16 mouse cellular contexts compared by ENCODE assay signal in the genomic region with DNA sequence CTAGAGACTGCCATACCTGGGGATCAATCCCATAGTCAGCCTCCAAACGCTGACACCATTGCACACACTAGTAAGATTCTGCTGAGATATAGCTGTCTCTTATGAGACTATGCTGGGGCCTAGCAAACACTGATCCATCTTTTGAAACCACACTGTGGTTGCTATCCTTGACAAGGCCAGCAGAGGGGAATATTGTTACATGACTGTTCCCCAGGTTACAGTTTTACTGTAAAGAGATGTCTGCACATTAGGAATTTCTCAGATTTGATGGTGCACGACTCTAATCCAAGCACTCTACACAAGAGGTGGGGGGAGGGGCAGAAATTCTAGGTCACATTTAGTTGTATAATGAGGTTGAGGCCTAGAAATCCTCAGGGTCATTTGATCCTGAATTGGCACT. TPM values are rescaled to one million over a fixed set of nuclear protein-coding genes. Genes with fewer than 3 reads are reported as not detected.
DNase-seq lines count a peak whose midpoint lies in the region; ATAC-seq and TF ChIP-seq lines count a peak whose summit lies in the region.
"Had no signal": no experiment of that assay in that cellular context is flagged by ENCODE, and none has a peak within 500 bp of the region (broad histone marks: within the 10 kb centered on the region; RNA-seq: fewer than 3 reads in every experiment).

No protein-coding gene starts in this region.

- no peaks in the 10 kb centered on the region for H3K27me3 ChIP-seq in hindbrain, embryonic 14.5 days (ENCODE audit: control insufficient read depth, insufficient read depth, low read length)
- no peaks in the 10 kb centered on the region for H3K27me3 ChIP-seq in hindbrain, embryonic 10.5 days (ENCODE audit: insufficient read depth, poor library complexity, severe bottlenecking)
- no peaks in the 10 kb centered on the region for H3K27me3 ChIP-seq in midbrain, embryonic 14.5 days (ENCODE audit: control insufficient read depth, insufficient read depth, low read length)
- H3K27me3 ChIP-seq in midbrain, embryonic 10.5 days (ENCODE audit: low read depth, poor library complexity, severe bottlenecking) = no peaks in the 10 kb centered on the region
- H3K27me3 ChIP-seq: heart, embryonic 15.5 days; megakaryocyte, embryonic 14.5 days had no signal

- H3K4me1 ChIP-seq in hindbrain, embryonic 14.5 days (replicated peaks; ENCODE audit: control insufficient read depth, insufficient read depth, low read length) = no peaks in the 10 kb centered on the region
- H3K4me1 ChIP-seq in hindbrain, embryonic 10.5 days (replicated peaks) = no peaks in the 10 kb centered on the region
- no peaks in the 10 kb centered on the region for H3K4me1 ChIP-seq in midbrain, embryonic 14.5 days (ENCODE audit: control insufficient read depth, insufficient read depth, low read length)
- H3K4me1 ChIP-seq in midbrain, embryonic 10.5 days = no peaks in the 10 kb centered on the region
- no peaks in the 10 kb centered on the region for H3K4me1 ChIP-seq in ES-E14 (ENCODE audit: control insufficient read depth in 2 of 2, insufficient read depth in 2 of 2, low read length in 2 of 2, poor library complexity in 1 of 2)
- H3K4me1 ChIP-seq: heart, embryonic 15.5 days; megakaryocyte, embryonic 14.5 days had no signal

- ATAC-seq in hindbrain, embryonic 14.5 days (ENCODE audit: low FRiP score) = 0 out of 2 replicates have a peak, but pooled peaks have one; percentile 37
- no peak for ATAC-seq in midbrain, embryonic 14.5 days (ENCODE audit: low FRiP score, low TSS enrichment)

- H3K4me3 ChIP-seq in hindbrain, embryonic 14.5 days (replicated peaks; ENCODE audit: low read length) = no peak overlapping the region
- no peak overlapping the region for H3K4me3 ChIP-seq in hindbrain, embryonic 10.5 days
- no peak overlapping the region for H3K4me3 ChIP-seq in midbrain, embryonic 14.5 days (replicated peaks; ENCODE audit: low read depth, low read length)
- H3K4me3 ChIP-seq in midbrain, embryonic 10.5 days = no peak overlapping the region
- no peak overlapping the region for H3K4me3 ChIP-seq in ES-E14 (ENCODE audit: insufficient read depth in 1 of 2, low read depth in 1 of 2, low read length in 2 of 2, poor library complexity in 1 of 2, severe bottlenecking in 1 of 2)
- H3K4me3 ChIP-seq: heart, embryonic 15.5 days; megakaryocyte, embryonic 14.5 days had no signal

- H3K9ac ChIP-seq in hindbrain, embryonic 14.5 days = no peak overlapping the region
- H3K9ac ChIP-seq in midbrain, embryonic 14.5 days (replicated peaks; ENCODE audit: low read length) = no peak overlapping the region
- no peak overlapping the region for H3K9ac ChIP-seq in ES-E14 (ENCODE audit: insufficient read depth, low read depth, low read length, poor library complexity, severe bottlenecking)
- H3K9ac ChIP-seq: heart, embryonic 15.5 days had no signal

- peak; percentile 42 for DNase-seq in hindbrain, embryonic 14.5 days (ENCODE audit: low spot score)
- no peak for DNase-seq in hindbrain, embryonic 10.5 days (ENCODE audit: low spot score)
- DNase-seq in midbrain, embryonic 14.5 days = peak; percentile 27
- DNase-seq in midbrain, embryonic 10.5 days (ENCODE audit: low spot score) = no peak
- DNase-seq in ES-E14 (ENCODE audit: low read depth, low spot score) = peak; percentile 38
- DNase-seq in mesoderm, embryonic 11.5 days (ENCODE audit: low read depth, low spot score) = peak; percentile 4
- no peak for DNase-seq in ovary, postnatal 14 days (ENCODE audit: low spot score)
- no peak for DNase-seq in adrenal gland, postnatal 10 days
- DNase-seq: adrenal gland, adult 8-10 months; cerebellum, adult 18-20 months; gastrocnemius, postnatal 14 days; kidney, adult 11 months had no signal

- H3K9me3 ChIP-seq in hindbrain, embryonic 14.5 days (ENCODE audit: control insufficient read depth, low read length) = no peaks in the 10 kb centered on the region
- H3K9me3 ChIP-seq in hindbrain, embryonic 10.5 days = no peaks in the 10 kb centered on the region
- no peaks in the 10 kb centered on the region for H3K9me3 ChIP-seq in midbrain, embryonic 14.5 days (ENCODE audit: control insufficient read depth, low read length)
- H3K9me3 ChIP-seq in midbrain, embryonic 10.5 days (replicated peaks) = no peaks in the 10 kb centered on the region
- no peaks in the 10 kb centered on the region for H3K9me3 ChIP-seq in ES-E14 (ENCODE audit: control insufficient read depth, insufficient read depth, low read depth, low read length)
- H3K9me3 ChIP-seq: heart, embryonic 15.5 days; megakaryocyte, embryonic 14.5 days had no signal

- no peak overlapping the region for H3K4me2 ChIP-seq in hindbrain, embryonic 14.5 days (replicated peaks)
- no peak overlapping the region for H3K4me2 ChIP-seq in midbrain, embryonic 14.5 days (ENCODE audit: low read length)
- H3K4me2 ChIP-seq: heart, embryonic 15.5 days had no signal

- in situ Hi-C loops in ES-E14 (cut with MboI; ENCODE audit: low sequenced_read_pairs in 2 of 2, unreplicated experiment in 2 of 2) = loop anchor here in 1 of 2 experiments (25.0 kb wide), 1 partner anchor 229 kb away; no protein-coding TSS in a partner anchor

- 54% methylated on average over 2 of the region's 2 CpGs for WGBS in hindbrain, embryonic 14.5 days
- WGBS in hindbrain, embryonic 10.5 days = 71% methylated on average over 2 of the region's 2 CpGs
- WGBS in midbrain, embryonic 14.5 days = 54% methylated on average over 2 of the region's 2 CpGs
- 58% methylated on average over 2 of the region's 2 CpGs for WGBS in midbrain, embryonic 10.5 days

- no peak overlapping the region for H3K27ac ChIP-seq in hindbrain, embryonic 14.5 days
- H3K27ac ChIP-seq in hindbrain, embryonic 10.5 days = no peak overlapping the region
- no peak overlapping the region for H3K27ac ChIP-seq in midbrain, embryonic 14.5 days (replicated peaks; ENCODE audit: low read depth, low read length)
- no peak overlapping the region for H3K27ac ChIP-seq in midbrain, embryonic 10.5 days (replicated peaks)
- H3K27ac ChIP-seq in ES-E14 (ENCODE audit: insufficient read depth, low read depth, low read length, poor library complexity, severe bottlenecking) = no peak overlapping the region
- H3K27ac ChIP-seq: heart, embryonic 15.5 days had no signal

- H3K36me3 ChIP-seq in hindbrain, embryonic 14.5 days (replicated peaks; ENCODE audit: control insufficient read depth, insufficient read depth) = no peaks in the 10 kb centered on the region
- no peaks in the 10 kb centered on the region for H3K36me3 ChIP-seq in hindbrain, embryonic 10.5 days
- H3K36me3 ChIP-seq in midbrain, embryonic 14.5 days (ENCODE audit: control insufficient read depth, insufficient read depth, low read length) = no peaks in the 10 kb centered on the region
- H3K36me3 ChIP-seq in midbrain, embryonic 10.5 days = no peaks in the 10 kb centered on the region
- no peaks in the 10 kb centered on the region for H3K36me3 ChIP-seq in ES-E14 (ENCODE audit: control insufficient read depth, insufficient read depth, low read length, poor library complexity, severe bottlenecking)
- H3K36me3 ChIP-seq: heart, embryonic 15.5 days had no signal

TF ChIP-seq in ES-E14, 5 proteins besides CTCF, POLR2A, EP300 and RAD21:
- no peak for TF ChIP-seq ZNF384 (IDR thresholded peaks at IDR 0.05; ENCODE audit: low read depth, low read length)
- TF ChIP-seq ZC3H11A (IDR thresholded peaks at IDR 0.05; ENCODE audit: borderline replicate concordance, low read depth, low read length) = peak; percentile 90; the same call in 1 of the 2 replicates

RNA-seq across cellular contexts. Expression of a gene that starts 29.9 kb away (rescaled TPM):
- not detected in 2 replicates for polyA plus RNA-seq in hindbrain, embryonic 14.5 days (2014; fragmentation: Nextera tagmentation; extraction: Ambion mirVana)
- polyA plus RNA-seq in hindbrain, embryonic 10.5 days (2016; fragmentation: Nextera tagmentation; extraction: Ambion mirVana) = not detected in 2 replicates
- not detected in 2 replicates for polyA plus RNA-seq in midbrain, embryonic 14.5 days (2014; fragmentation: Nextera tagmentation; extraction: Ambion mirVana)
- not detected in 2 replicates for polyA plus RNA-seq in midbrain, embryonic 10.5 days (2016; fragmentation: Nextera tagmentation; extraction: Ambion mirVana)
- not detected in 2 replicates for total RNA-seq in ES-E14 (2012; rRNA removed)
- not detected for total RNA-seq in adrenal gland, postnatal 10 days (2021)
- total RNA-seq: adrenal gland, adult 8-10 months; gastrocnemius, postnatal 14 days; neutrophil, adult 5-6 weeks had no signal
- polyA plus RNA-seq: heart, embryonic 15.5 days; liver, embryonic 16.5 days had no signal

RNA-seq across cellular contexts. Expression of a gene that starts 30.0 kb away (rescaled TPM):
- 37.8 and 44.3 TPM in 2 replicates for polyA plus RNA-seq in hindbrain, embryonic 14.5 days (2014; fragmentation: Nextera tagmentation; extraction: Ambion mirVana)
- polyA plus RNA-seq in hindbrain, embryonic 10.5 days (2016; fragmentation: Nextera tagmentation; extraction: Ambion mirVana) = 10.2 and 13.4 TPM in 2 replicates
- polyA plus RNA-seq in midbrain, embryonic 14.5 days (2014; fragmentation: Nextera tagmentation; extraction: Ambion mirVana) = 41.4 and 55.1 TPM in 2 replicates
- 10.2 and 13.2 TPM in 2 replicates for polyA plus RNA-seq in midbrain, embryonic 10.5 days (2016; fragmentation: Nextera tagmentation; extraction: Ambion mirVana)
- 2.2 and 2.7 TPM in 2 replicates for total RNA-seq in ES-E14 (2012; rRNA removed)
- 1 to 10 TPM; 1.2 to 2.4 TPM for total RNA-seq in adrenal gland, postnatal 10 days (2021)

Comparison
In these comparisons a context has a peak if more than half of its experiments do, and no peak if none do; other contexts are left out.
1. DNase-seq: peak in hindbrain, embryonic 14.5 days (single experiment), midbrain, embryonic 14.5 days (single experiment), ES-E14 (single experiment) and mesoderm, embryonic 11.5 days (single experiment); none in hindbrain, embryonic 10.5 days (single experiment), midbrain, embryonic 10.5 days (single experiment), ovary, postnatal 14 days (single experiment) and adrenal gland, postnatal 10 days (single experiment).